Mouse (Mus musculus) central nervous system, embryonic 14 days (tissue): ENCODE results near the gene Nfib. TPM values are rescaled to one million over a fixed set of nuclear protein-coding genes. Genes with fewer than 3 reads are reported as not detected.

Experiments used
- polyA plus RNA-seq: library from polyadenylated mRNA; depleted of rRNA; stranded (reverse); fragments of >200 nt; gene quantifications from 2 replicates; pipeline ENCODE4 v1.2.3, GENCODE M21; 2012; rRNA removed

The Nfib gene
- 65.2 and 92.0 TPM in 2 replicates for polyA plus RNA-seq

DNA sequence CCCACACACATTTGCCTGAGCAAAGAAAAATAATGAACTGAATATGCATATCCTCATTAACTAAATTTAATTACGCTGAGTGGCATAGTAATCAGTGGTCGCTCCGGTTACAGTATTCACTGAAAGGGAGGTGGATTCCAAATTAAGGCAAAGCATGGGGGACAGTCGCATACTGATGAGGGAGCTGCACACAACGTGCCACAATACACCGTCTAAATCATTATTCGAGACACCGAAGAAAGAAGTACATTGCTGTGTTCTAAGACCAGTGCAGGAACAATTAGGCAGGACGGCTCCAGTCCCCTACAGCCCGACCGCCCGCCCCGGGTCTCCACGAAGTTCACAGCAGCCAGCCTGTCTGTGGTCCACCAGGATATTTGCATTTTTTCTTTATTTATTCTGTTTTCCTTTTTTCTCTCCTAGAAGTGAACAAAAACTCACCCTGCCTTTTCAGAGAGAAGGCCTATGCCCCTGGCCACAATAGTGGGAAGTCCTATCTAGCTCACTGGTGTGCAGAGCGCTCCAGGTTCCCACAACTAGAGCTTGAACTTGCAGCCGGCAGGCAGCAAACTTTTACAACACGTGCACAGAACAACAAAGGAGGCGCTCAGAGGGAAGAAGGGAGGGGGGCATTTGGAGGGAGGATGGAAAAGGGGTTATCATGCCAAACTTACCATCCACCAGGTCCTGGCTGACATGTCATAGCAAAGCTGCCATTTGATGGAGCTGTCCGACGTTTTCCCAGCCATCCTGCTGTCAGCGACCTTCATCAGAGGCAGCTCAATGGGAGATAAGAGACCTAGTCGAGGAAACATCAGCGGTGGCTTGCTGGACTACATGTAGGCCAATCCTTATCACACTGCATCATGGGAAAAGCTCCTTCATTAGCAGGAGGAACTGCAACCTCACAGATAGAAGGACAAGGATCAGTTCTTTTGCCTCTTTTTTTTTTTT, at the start of gene Nfib:
Gene Nfib, minus strand, starts transcription at position 910 of the 954 bp plus-strand sequence.

Other genes starting within 250 kb of the Nfib start
- 11.6 and 12.0 TPM in 2 replicates for gene Zdhhc21, start 154.2 kb upstream of the Nfib start, polyA plus RNA-seq
- 0.17 and 0.20 TPM in 2 replicates for gene Cer1, start 179.4 kb upstream of the Nfib start, polyA plus RNA-seq